Mouse (Mus musculus): ENCODE results near the gene Ankrd17. TPM values are rescaled to one million over a fixed set of nuclear protein-coding genes. Genes with fewer than 3 reads are reported as not detected.

Ankrd17 gene
- polyA plus RNA-seq, 1 experiment from 2014 or later, result 23.1 TPM

DNA sequence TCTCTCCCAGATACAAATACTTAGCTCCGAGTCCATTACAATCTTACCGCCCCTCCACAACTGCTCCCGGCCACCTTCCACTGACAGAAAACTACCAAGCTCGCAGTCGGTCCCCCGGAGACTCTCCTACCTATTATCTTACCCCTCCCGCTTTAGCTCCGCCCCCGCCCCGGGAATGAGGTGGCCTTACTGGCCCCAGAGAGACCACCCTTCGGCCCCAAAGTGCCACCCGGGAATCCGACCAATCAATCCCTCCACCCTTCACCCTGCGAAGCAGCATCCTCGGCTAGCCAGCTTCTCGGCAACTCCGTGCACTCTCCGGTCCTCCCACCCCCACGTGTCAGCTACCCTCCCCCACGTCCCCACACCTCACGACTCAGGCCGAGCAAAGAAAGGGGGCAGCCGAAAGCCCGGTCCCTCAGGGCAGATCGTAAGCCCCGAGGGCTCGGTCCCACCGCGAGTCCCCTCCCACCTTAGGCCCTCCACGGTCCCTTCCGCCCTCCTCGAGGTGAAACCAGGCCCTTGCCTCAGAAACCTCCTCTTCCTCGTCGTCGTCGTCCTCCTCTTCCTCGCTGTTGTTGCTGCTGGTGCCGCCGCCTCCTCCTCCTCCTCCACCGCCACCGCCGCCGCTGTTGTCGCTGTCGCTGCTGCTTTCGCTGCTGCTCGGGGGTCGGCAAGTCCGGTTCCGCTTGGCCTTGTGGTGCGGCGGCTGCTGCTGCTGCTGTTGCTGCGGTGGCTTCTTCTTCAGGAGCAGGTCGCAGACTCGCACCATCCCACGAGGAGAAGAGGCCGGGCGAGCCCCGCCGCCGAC, 1.0 kb downstream of the Ankrd17 start:
- peak overlapping the region; percentile 89 for H3K4me3 ChIP-seq
- ATAC-seq (ENCODE audit: insufficient number of reproducible peaks, low FRiP score, low TSS enrichment, low read depth), result 0 out of 2 replicates have a peak, but pooled peaks have one; percentile 15
- no peaks in the 10 kb centered on the region for H3K27me3 ChIP-seq
- under 1% methylated on average over 49 of the region's 61 CpGs for WGBS
- H3K9ac ChIP-seq, result peak overlapping the region; percentile 91
- H3K4me1 ChIP-seq, result peaks cover 17% of the 10 kb centered on the region
- H3K27ac ChIP-seq, result peak overlapping the region; percentile 99
- no peaks in the 10 kb centered on the region for H3K36me3 ChIP-seq
- H3K4me2 ChIP-seq, result peak overlapping the region; percentile 60
- H3K9me3 ChIP-seq, result no peaks in the 10 kb centered on the region

DNA sequence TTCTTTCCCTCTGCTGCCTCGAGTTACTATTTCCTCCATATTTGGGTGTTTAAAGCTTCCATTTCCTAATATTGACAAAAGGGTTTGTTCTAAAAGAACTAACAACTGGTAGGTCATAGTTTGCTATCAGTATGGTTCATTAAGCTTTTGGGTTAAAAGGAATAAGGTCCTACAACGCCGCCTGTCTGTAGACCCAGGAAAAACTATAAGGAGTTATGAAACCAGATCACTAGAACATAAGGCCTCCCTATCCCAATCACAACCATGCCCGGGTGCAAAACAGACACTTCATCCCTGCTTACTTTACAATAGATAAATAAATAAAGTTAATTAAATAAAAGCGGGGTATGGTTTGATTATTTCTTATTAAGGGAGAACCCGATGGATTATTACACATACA, 1.9 kb downstream of the Ankrd17 start:
- Histone ChIP-seq H3K27me3 (no peaks in the 10 kb centered on the region), H3K9me3 (no peaks in the 10 kb centered on the region), H3K9ac (peak overlapping the region; percentile 91), H3K27ac (0 out of 2 replicates have a peak overlapping the region, but pooled peaks have one; percentile 99), H3K4me2 (peak overlapping the region; percentile 60), H3K36me3 (0 out of 2 replicates have a peak, but pooled peaks cover 2% of the 10 kb centered on the region), H3K4me3 (peak overlapping the region; percentile 89), H3K4me1 (peaks cover 17% of the 10 kb centered on the region)
- no peak for ATAC-seq (ENCODE audit: insufficient number of reproducible peaks, low FRiP score, low TSS enrichment, low read depth)
- 2% methylated on average over 6 of the region's 6 CpGs for WGBS

DNA sequence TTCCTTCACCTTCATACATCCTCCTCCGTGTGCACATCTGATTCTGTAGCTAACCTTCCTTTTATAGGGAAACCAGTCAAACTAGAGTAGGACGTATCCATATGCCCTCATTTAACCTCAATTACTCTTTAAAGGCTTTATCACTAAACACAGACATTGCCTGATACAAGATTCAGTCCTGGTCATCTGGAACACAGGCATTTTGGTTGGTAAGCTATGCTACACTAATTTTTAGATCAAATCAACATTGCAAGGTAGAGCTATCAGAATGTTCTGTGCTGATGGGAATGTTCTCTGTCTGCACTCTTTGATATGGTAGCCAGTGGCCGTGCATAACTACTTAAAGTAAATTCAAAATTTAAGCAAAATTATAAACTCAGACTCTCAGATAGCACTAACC, 10.6 kb downstream of the Ankrd17 start:
- H3K36me3 ChIP-seq, result peaks cover 2% of the 10 kb centered on the region; the same call in 1 of the 2 replicates
- no peaks in the 10 kb centered on the region for H3K4me1 ChIP-seq
- WGBS, result 83% methylated on average over 3 of the region's 3 CpGs
- no peaks in the 10 kb centered on the region for H3K27me3 ChIP-seq
- H3K9ac ChIP-seq, result no peak overlapping the region
- no peak overlapping the region for H3K27ac ChIP-seq
- no peaks in the 10 kb centered on the region for H3K9me3 ChIP-seq
- ATAC-seq (ENCODE audit: insufficient number of reproducible peaks, low FRiP score, low TSS enrichment, low read depth), result no peak
- no peak overlapping the region for H3K4me3 ChIP-seq
- H3K4me2 ChIP-seq, result no peak overlapping the region

DNA sequence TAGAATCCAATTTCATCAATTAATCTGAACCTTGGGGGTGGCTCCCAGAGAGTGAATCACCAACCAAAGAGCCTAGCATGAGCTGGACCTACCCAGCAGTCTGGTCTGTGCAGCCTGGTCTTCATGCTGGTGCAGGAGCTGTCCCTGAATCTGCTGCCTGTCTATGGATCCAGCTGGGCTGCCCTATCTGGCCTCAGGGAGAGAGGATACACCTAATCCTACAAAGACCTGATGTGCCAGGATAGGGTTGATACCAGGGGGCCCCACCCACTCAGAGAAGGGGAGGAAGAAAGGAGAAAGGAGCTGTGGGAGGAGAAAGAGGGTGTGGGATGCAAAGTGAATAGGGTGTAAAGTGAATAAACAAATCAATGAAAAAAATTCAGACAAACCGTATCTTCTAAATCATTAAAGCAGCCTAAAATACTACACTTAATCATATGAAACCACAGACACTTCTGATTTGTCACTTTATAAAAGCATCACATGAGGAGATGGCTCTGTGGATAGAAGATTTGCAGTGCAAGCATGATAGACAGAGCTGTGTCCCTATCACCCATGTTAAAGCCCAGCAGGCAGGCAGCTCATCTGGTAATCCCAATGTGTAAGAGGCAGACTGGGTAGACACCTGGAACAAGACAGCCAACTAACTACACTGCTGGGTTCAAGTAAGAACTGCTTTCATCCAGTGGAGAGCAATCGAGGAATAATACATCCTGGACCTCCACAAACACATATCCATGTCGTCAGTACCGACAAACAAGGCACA, 12.6 kb downstream of the Ankrd17 start:
- WGBS, result 89% methylated on average over 4 of the region's 4 CpGs
- no peak for ATAC-seq (ENCODE audit: insufficient number of reproducible peaks, low FRiP score, low TSS enrichment, low read depth)
- Histone ChIP-seq H3K9me3 (no peaks in the 10 kb centered on the region), H3K27me3 (no peaks in the 10 kb centered on the region), H3K4me1 (no peaks in the 10 kb centered on the region), H3K4me3 (no peak overlapping the region), H3K27ac (no peak overlapping the region), H3K9ac (no peak overlapping the region), H3K36me3 (no peaks in the 10 kb centered on the region; the same call in 1 of the 2 replicates), H3K4me2 (no peak overlapping the region)

DNA sequence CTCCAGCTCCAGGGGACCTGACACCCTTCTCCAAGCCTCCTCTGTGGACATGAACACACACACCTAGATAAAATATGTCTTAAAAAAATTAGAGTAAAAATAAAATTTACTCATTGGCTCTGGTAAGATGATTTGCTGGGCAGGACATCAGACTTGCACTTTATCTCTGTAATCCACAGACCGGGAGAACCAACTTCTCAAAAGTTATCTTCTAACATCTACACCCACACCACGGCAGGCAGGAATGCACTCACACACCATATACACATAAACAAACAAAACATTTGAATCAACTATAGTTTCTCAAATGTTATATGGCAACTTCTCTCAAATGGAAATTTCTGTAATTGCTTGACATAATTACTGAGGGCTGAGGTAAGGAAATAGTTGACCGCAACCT, 19.5 kb downstream of the Ankrd17 start:
- Histone ChIP-seq H3K27me3 (no peaks in the 10 kb centered on the region), H3K4me1 (no peaks in the 10 kb centered on the region), H3K9ac (no peak overlapping the region), H3K4me3 (no peak overlapping the region), H3K36me3 (no peaks in the 10 kb centered on the region), H3K9me3 (no peaks in the 10 kb centered on the region), H3K4me2 (no peak overlapping the region), H3K27ac (no peak overlapping the region)
- 93% methylated on average over 3 of the region's 3 CpGs for WGBS
- ATAC-seq (ENCODE audit: insufficient number of reproducible peaks, low FRiP score, low TSS enrichment, low read depth), result no peak

DNA sequence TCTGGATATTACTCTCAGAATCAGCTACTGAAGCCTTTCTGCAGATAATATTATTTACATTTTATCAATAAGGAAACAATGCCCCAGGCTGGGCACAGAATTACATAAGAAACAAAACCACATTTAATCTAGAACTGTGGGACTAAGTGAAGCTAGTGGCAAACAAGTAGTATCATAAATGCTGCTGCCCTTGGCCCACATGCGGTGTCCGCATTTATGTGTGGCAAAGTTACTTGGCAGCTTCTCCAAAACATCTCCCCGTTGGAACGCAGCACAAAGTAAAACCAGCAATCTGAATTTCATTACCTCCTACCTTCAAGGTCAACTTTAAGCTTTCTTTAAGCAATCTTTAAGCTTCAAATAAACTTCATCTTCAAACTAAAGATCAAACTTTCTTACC, 25.5 kb downstream of the Ankrd17 start:
- no peak for ATAC-seq (ENCODE audit: insufficient number of reproducible peaks, low FRiP score, low TSS enrichment, low read depth)
- Histone ChIP-seq H3K27ac (no peak overlapping the region), H3K4me1 (peaks cover 10% of the 10 kb centered on the region; the same call in 1 of the 2 replicates), H3K9me3 (no peaks in the 10 kb centered on the region), H3K4me2 (no peak overlapping the region), H3K9ac (no peak overlapping the region), H3K4me3 (no peak overlapping the region), H3K27me3 (no peaks in the 10 kb centered on the region), H3K36me3 (no peaks in the 10 kb centered on the region)
- 53% methylated on average over 4 of the region's 4 CpGs for WGBS

DNA sequence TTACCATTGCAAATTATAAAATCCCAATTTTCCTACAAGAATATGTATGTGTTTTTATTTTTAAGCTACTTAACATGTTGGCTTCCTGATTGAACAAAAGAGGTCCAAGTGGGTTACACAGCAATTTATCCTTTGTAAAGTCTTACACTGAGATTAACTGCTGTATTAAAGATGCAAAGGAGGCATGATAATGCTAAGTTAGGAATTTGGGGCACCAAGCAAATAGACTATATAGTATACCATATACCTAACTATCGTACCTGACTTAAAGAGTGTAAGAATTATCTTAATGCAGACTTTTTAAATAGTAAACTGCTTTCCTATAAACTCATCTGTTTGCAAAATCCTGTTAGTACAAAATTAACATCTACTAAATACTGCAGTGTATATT, 26.4 kb downstream of the Ankrd17 start:
- H3K27ac ChIP-seq, result no peak overlapping the region
- no peak overlapping the region for H3K4me3 ChIP-seq
- H3K9me3 ChIP-seq, result no peaks in the 10 kb centered on the region
- no peak overlapping the region for H3K9ac ChIP-seq
- WGBS, result 97% methylated on average over 1 of the region's 1 CpGs
- peaks cover 10% of the 10 kb centered on the region; the same call in 1 of the 2 replicates for H3K4me1 ChIP-seq
- H3K4me2 ChIP-seq, result 0 out of 2 replicates have a peak overlapping the region, but pooled peaks have one; percentile 2
- no peaks in the 10 kb centered on the region for H3K36me3 ChIP-seq
- H3K27me3 ChIP-seq, result no peaks in the 10 kb centered on the region
- no peak for ATAC-seq (ENCODE audit: insufficient number of reproducible peaks, low FRiP score, low TSS enrichment, low read depth)

DNA sequence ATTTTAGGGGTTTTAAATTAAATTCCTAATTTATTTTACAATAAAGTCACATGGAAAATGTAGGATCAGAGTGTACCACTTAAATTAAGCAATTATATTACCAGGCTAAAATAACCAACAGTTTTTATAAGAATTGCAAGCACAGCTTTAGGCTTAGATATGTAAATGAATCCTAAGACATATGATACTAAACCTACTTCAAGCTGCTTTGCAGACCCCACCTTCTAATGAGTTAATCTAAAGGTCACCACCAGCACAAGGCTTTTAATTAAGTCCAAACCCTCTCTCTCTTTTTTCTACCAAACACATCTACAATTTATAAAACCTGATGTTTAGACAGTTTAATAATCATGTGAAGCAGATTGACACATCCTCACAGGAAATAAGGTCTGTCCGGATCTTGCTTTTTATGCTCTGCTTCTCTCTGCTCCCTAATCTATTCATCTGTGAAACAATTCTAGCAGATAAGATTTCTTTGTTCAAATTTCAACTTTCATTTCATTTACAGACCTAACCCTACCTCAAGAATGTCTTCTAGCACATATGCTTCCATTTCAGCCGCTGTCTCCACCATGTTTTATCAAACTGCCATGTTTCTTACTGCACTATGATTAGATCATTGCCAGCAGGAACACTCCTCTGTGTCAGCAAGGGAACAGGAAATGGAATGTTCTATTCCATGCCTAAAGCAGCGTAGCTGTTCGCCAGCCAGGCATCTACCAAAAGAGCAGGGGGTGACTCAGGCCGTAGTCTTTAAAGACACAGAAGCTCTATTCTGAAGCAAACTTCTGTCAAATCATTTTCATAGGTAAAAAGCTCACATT, 27.0 kb downstream of the Ankrd17 start:
- Histone ChIP-seq H3K9me3 (no peaks in the 10 kb centered on the region), H3K4me1 (peaks cover 10% of the 10 kb centered on the region; the same call in 1 of the 2 replicates), H3K36me3 (no peaks in the 10 kb centered on the region), H3K27me3 (no peaks in the 10 kb centered on the region), H3K9ac (no peak overlapping the region), H3K27ac (peak overlapping the region; percentile 60; the same call in 1 of the 2 replicates), H3K4me3 (peak overlapping the region; percentile 0; the same call in 1 of the 2 replicates), H3K4me2 (0 out of 2 replicates have a peak overlapping the region, but pooled peaks have one; percentile 2)
- WGBS, result 16% methylated on average over 5 of the region's 5 CpGs
- no peak for ATAC-seq (ENCODE audit: insufficient number of reproducible peaks, low FRiP score, low TSS enrichment, low read depth)

DNA sequence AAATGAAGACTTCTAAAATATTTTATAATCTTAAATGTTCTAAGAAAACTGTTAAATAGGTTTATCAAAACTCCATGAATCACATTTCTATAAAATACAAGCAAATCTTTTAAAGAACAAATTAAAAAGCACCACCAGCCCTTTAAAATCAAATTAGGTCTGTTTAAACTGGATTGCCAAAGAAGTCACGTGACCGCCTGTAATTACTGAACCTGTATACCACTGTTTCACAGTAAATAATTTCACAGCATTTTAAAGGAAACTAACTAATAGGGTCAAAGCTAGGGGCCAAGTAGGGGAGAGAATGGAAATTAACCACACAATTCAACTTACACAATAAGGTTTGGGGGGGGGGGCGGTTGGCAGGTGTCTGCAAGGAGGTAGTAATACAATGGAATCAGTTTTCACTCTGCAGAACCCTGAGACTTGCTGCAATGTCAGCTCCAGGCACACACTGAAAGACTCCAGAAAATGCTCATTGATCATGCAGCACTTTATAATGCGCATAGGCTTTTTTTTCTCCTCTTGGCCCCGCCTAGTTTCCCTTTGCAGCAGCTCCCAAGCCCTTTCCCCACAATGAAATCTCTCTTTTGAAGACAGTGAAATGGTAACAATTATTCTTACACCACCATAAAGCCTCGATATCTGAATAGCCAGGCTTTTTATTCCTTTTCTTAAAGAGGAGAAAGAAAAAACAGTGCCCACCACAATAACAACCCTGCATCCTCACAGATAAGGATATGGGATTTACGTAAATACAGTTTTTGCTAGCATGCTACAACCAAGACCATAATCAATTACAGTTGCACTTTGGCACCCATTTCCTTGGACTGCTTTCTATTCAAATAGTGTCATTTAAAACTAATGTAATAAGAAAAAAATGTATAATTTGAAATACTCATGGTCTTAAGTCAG, 27.9 kb downstream of the Ankrd17 start:
- H3K9ac ChIP-seq, result no peak overlapping the region
- no peak overlapping the region for H3K4me3 ChIP-seq
- no peaks in the 10 kb centered on the region for H3K9me3 ChIP-seq
- H3K36me3 ChIP-seq, result no peaks in the 10 kb centered on the region
- ATAC-seq (ENCODE audit: insufficient number of reproducible peaks, low FRiP score, low TSS enrichment, low read depth), result no peak
- no peak overlapping the region for H3K27ac ChIP-seq
- H3K4me2 ChIP-seq, result no peak overlapping the region
- peaks cover 10% of the 10 kb centered on the region; the same call in 1 of the 2 replicates for H3K4me1 ChIP-seq
- no peaks in the 10 kb centered on the region for H3K27me3 ChIP-seq
- WGBS, result 59% methylated on average over 7 of the region's 7 CpGs

DNA sequence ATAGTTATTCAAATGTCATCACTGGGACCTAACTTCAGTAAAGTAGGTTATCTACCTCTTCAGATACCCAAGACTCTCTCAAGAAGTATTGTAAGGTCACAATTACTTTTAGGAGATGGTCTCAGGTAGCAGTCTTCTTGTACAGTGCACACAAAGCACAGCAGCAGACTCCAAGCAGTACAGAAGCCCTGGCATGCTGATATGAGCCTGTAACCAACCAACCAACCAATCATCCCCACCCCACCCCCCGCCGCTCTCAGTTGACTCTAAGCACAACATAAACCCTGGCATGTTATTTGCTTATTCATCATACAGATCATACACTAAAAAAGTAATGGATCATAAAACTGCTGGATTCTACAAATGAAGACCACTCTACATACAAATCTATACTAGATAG, 33.9 kb downstream of the Ankrd17 start:
- 92% methylated on average over 2 of the region's 2 CpGs for WGBS

More for the DNA sequence above, 33.9 kb downstream of the Ankrd17 start:
- no peaks in the 10 kb centered on the region for H3K27me3 ChIP-seq
- H3K9me3 ChIP-seq, result no peaks in the 10 kb centered on the region
- no peak overlapping the region for H3K9ac ChIP-seq
- H3K4me3 ChIP-seq, result no peak overlapping the region
- no peak for ATAC-seq (ENCODE audit: insufficient number of reproducible peaks, low FRiP score, low TSS enrichment, low read depth)
- no peak overlapping the region for H3K27ac ChIP-seq
- H3K4me2 ChIP-seq, result no peak overlapping the region
- H3K4me1 ChIP-seq, result no peaks in the 10 kb centered on the region
- H3K36me3 ChIP-seq, result no peaks in the 10 kb centered on the region

Measured in limb, embryonic 15.5 days (tissue).